Mouse (Mus musculus): ENCODE measurements around the gene Ccdc180.

Ccdc180 gene

GRCm38 (mm10) chr4:45890066-45890761 lies at the start of gene Ccdc180:
Gene Ccdc180 (plus strand): TSS chr4:45890303.
- peak; percentile 58 to 73 for DNase-seq

GRCm38 (mm10) chr4:45844355-45844754 lies 45.7 kb upstream of the Ccdc180 start:
- peak; percentile 22 to 42 for DNase-seq

- no peak for DNase-seq
These were observed 43.8 kb upstream of the Ccdc180 start for GRCm38 (mm10) chr4:45846263-45846662.

- DNase-seq, result no peak
These were observed 41.8 kb upstream of the Ccdc180 start, which contains the start of gene Stra6l for GRCm38 (mm10) chr4:45848109-45848824. Gene Stra6l (plus strand): TSS chr4:45848664.

GRCm38 (mm10) chr4:45848825-45849156 lies 41.3 kb upstream of the Ccdc180 start:
- DNase-seq, result no peak

GRCm38 (mm10) chr4:45849419-45849818 lies 40.7 kb upstream of the Ccdc180 start:
- DNase-seq, result no peak

GRCm38 (mm10) chr4:45851640-45852051 lies 38.5 kb upstream of the Ccdc180 start:
- DNase-seq, result no peak

GRCm38 (mm10) chr4:45853496-45854246 lies 36.4 kb upstream of the Ccdc180 start:
- DNase-seq, result no peak

- DNase-seq, result peak; percentile 36 to 47
These were observed 34.2 kb upstream of the Ccdc180 start for GRCm38 (mm10) chr4:45855803-45856424.

DNA sequence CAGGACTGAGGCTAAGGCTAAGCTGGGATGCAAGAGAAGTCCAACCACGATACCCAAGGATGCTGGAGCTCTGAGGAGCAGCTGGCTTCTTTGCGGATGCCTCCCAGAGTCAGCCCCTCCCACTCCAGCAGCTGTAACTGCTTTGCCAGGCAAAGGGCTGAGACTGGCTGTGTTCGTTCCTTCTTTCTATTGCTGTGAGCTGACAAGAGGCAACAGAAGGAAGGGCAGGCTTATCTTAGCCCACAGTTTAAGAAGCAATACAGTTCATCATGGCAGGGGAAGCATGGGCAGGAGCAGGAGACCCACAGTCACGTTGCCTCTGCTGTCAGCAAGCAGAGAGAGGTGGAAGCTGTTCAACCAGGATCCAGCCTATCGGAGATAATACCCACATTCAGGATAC lies 28.9 kb upstream of the Ccdc180 start:
- no peak for DNase-seq

- no peak for DNase-seq
These were observed 22.7 kb upstream of the Ccdc180 start for GRCm38 (mm10) chr4:45867416-45867815.

DNA sequence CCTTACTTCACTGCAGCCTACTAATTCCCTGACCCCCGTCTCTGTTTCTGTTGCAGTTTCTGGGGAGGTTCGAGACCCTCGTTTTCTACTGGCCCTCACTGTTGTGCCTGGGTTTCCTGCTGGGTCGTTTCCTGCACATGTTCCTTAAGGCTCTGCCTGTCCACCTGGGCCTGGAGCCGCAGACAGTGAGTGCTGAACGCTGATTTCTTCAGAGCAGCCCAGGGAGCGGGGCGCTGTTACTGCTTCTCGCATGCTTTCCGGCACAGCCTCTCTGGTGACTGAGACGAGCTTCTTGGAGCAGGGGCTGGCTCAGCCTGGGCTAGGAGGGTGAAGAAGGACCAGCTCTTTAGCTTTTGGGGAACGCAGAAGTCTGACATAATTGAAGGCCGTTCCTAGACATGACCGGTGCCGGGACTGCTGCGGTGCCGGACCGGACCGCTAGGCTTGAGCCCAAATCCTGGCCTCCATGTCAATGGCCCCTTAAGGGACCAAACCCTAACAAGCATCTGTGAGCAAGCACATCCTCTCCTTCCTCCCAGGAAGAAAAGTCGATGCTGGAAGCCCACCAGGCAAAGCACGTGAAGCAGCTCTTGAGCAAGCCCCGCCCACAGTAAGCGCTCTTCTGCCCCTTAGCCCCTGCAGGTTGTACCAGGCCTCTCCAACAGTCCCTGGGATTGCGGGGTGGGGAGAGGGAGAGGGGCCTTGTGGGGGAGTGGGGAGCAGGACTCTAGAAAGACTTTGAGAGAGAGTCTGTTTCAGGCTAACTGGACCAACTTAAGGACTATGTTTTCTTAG lies 20.9 kb upstream of the Ccdc180 start:
- DNase-seq, result no peak

DNA sequence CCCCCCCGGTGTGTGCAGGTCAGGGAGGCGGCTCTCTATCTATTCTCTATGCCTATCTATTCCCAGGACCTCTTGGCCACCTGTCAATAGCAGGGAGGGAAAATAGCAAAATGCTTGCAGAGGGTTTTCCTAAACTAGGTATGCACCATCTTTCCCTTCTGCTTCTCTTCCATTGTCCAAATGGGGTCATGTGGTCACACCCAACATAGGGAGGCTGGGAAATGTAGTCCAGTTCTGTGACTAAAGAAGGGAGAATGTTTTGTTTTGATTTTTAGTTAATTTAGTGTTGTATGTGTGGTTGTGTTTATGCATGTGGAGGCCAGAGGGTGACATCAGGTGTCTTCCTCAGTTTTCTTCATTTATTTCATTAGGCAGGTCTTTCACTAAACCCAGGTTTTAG lies 18.0 kb upstream of the Ccdc180 start:
- DNase-seq, result no peak

GRCm38 (mm10) chr4:45878929-45879328 lies 11.2 kb upstream of the Ccdc180 start:
- DNase-seq, result peak in 1 of 2 experiments; percentile 12

GRCm38 (mm10) chr4:45882521-45882920 lies 7.6 kb upstream of the Ccdc180 start:
- no peak for DNase-seq

- DNase-seq, result no peak
These were observed 6.9 kb upstream of the Ccdc180 start for GRCm38 (mm10) chr4:45883250-45883649.

DNA sequence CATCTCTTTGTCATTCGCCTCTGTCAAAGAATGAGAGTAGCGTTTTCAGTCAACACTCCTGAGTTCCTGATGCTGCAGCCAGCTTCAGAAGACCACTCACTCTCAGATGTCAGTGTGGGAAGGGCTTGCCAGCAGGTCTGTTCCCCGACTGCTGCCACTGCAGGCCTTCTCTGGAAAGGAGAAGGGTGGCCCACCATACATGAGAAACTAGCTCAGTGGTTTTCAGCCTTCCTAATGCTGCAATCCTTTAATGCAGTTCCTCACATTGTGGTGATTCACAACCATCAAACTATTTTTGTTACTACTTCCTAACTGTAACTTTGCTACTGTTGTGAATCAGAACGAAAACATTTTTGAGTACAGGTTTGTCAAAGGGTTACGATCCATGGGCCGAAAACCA lies 616 bp upstream of the Ccdc180 start:
- no peak for DNase-seq

DNA sequence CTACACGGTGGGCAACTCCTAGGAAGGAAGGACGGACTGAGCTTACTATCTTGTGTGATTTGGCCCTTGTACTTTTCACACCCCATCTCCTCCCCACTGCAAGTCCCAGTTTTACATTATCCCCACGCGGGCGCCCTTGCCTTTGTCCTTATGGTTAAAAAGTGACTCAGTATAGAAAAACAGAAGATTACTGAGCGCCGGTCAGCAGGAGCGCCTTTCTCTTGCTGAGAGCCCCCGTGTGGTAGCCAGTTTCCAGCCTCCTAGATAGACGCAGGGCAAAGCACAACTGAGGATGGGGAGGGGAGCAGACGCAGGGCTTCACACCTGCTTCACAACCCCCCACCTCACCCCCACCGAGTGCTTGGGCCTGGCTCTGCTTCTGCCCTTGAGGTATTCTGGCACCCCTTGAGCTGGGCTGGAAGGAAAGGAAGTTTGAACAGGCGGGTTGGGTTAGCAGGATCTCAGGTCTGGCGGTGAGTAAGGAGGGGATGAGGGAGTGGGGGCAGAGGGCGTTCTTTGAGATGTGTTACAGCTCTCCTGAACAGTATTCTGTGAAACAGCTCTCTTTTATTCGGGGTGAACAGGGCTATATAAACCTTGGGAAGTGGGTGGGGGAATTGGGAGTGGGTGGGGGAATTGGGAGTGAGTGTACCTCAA lies 6.5 kb downstream of the Ccdc180 start:
- no peak for DNase-seq

DNA sequence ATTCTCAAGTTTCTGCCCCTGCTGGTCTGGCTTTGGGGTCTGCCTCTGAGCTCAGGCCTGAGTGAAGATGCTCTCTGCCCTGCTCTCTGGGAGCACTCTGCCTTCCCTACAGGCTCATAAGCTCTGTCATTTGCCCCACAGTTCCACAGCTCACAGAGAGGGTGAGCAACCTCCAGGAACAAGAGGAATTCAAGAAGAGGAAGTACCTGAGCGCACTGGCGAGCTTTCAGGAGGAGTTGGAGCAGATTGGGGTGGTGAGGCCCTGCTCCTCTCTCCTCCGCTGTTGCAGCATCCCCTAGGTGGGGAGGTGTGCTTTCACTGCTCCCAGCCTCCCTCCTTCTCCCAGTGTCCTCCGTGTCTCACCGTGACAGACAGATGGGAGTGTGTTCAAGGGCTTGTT lies 8.3 kb downstream of the Ccdc180 start:
- DNase-seq, result no peak

DNA sequence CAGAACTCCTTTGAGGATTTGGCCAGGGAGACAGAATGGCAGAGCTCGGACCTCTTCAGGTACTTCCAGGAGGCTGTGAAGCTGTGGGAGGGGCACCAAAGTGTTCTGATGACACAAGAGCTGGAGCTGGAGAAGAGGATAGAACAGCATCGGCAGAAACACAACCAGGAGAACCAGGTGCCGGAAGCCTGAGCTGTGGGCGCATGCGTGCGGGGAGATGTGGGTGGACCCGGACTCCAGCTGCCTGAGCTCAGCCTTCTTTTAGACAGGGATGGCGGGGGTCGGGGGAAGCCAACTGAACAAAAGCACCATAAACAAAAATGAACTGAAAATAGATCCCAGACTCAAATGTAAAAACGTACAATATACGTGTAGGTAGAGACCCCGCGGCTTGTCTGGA lies 19.2 kb downstream of the Ccdc180 start:
- DNase-seq, result no peak

DNA sequence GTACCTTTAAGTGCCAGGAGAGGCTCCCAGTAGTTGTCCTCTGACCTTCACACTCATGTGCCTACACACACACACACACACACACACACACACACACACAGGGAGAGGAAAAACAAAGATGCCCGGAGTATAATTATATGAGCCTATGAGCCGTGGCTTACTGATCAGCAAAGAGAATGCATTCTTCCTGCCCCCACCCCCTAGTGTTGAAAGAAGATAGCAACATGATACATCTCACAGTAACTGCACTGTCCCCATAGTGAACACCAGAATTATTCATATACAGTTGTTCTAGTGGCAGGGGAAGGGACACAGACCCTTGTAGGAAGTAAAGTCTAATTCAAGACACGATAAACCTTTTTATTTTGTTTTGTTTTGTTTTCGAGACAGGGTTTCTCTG lies 19.8 kb downstream of the Ccdc180 start:
- no peak for DNase-seq

- DNase-seq, result no peak
These were observed 21.2 kb downstream of the Ccdc180 start for GRCm38 (mm10) chr4:45911256-45911655.

Data from thymus, postnatal 36 days (tissue).